Mouse (Mus musculus): Measurements from ENCODE around the gene Tenm2.

DNA sequence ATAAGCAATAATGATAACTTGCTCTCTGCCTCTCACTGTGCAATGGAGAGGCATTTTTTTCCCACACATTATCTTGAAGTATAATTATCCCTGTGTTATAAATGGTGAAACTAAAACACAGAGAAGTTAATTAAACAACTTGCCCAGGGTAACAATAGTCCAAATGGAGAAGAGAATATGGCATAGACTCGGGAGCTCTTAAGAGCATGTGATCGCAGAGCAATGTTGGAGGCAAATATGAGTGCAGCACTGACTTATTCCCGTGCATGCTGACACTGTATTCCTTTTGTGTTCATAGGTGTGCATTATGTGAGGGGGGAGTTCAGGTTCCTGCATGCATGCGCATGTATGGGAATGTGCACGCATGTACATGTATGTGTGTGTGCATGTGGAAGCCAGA is 870.7 kb downstream of the Tenm2 start:
- TF ChIP-seq MYC (IDR thresholded peaks at IDR 0.05; ENCODE audit: low read depth, low read length): no peak
- TF ChIP-seq CTCF (conservative IDR thresholded peaks at IDR 0.05 in 1 of 2, IDR thresholded peaks at IDR 0.05 in 1 of 2; ENCODE audit: low read depth in 2 of 2, low read length in 2 of 2): no peak
- no peak for TF ChIP-seq SMC3 (IDR thresholded peaks at IDR 0.05; ENCODE audit: low read depth, low read length)
- TF ChIP-seq POLR2A (IDR thresholded peaks at IDR 0.05; ENCODE audit: low read depth, low read length): no peak
- no peak for TF ChIP-seq ZMIZ1 (IDR thresholded peaks at IDR 0.05; ENCODE audit: low read depth, low read length)
- TF ChIP-seq CHD2 (IDR thresholded peaks at IDR 0.05; ENCODE audit: low read length): no peak
- no peak for TF ChIP-seq MAZ (IDR thresholded peaks at IDR 0.05; ENCODE audit: low read depth, low read length)
- TF ChIP-seq MXI1 (IDR thresholded peaks at IDR 0.05; ENCODE audit: low read depth, low read length): no peak
- TF ChIP-seq USF2 (conservative IDR thresholded peaks at IDR 0.05; ENCODE audit: low read depth, low read length): no peak
